Mouse (Mus musculus) kidney, postnatal 4 days (tissue): ENCODE results near the gene Cenpb.

ENCODE experiments used
- DNase-seq, 2 experiments: peaks; one replicate each; pipeline ENCODE4 v3.0.0; 2021; ENCODE audit warnings: mixed read lengths in 2 of 2

Cenpb gene

DNA sequence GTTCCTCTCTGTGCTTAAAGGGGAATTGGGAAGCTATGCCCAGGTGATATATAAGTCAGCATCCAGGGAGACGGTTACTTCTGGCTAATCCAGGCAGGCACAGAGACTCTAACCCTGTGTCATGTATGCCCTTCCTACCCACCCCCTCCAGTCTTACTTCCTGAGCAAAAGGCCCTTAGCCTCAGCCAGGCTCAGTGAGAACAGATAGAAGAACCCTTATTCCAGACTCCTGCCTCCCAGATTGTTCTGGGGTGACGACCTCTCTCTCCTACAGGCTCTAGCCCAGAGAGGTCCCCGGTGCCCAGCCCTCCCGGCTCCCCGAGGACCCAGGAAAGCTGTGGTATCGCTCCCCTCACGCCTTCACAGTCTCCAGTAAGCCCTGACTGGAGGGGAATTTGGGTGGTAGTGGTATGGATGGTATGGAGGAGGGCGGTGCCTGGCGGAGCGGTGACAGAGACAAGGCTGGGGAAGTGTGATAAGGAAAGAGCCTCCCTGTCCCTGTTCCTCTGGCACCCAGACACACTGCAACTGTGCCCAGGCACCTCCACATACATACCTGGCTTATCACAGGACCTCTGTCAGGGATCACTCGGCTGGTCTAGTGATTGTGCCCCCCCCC, 44.2 kb downstream of the Cenpb start:
- peak in 1 of 2 experiments; percentile 0 for DNase-seq

DNA sequence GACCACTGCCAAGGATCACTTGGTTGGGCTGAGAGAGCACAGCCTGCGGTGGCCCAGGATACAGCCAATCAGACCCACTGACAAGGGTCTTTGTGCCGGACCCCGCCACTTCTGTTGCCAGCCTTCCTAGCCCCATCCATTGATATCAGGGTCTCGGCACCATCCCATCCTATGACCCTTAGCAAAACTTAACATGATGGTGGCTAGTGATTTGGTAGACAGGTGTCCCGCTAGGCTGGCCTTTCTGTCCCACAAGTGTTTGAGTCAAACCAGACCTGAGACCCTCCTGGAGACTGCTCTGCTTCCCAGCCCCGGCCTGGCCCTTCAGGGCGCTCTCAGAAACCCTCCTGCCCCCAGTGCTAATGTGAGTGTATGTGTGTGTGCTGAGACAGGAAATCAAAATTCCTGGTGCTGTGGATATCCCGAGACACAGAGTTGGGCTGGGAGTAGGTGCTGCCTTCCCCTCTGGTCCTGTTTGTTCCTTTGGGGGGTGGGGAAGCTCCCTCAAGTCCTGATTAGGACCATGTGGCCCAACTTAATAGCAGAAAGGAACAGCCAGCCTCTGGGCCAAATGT, 45.0 kb downstream of the Cenpb start:
- DNase-seq = peak in 1 of 2 experiments; percentile 1

DNA sequence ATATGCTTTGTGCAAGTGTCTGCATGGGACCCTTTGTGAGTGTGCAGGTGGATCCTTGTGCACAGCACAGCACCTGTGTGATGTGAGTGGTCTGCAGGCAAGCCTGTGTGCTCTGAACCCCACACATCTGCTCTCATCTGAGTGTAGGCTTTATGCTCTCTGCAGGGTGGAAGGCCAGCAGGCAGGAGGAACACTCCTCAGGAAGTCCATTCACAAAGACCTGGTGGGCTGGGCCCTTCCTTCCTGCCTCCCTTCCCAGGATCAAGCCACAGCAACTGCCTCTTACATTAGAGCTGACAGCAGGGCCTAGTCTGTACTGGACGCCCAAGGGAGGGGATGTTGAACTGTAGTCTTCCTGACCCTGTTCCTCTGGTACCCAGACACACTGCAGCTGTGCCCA, 45.5 kb downstream of the Cenpb start:
- DNase-seq = peak; percentile 41 to 56

DNA sequence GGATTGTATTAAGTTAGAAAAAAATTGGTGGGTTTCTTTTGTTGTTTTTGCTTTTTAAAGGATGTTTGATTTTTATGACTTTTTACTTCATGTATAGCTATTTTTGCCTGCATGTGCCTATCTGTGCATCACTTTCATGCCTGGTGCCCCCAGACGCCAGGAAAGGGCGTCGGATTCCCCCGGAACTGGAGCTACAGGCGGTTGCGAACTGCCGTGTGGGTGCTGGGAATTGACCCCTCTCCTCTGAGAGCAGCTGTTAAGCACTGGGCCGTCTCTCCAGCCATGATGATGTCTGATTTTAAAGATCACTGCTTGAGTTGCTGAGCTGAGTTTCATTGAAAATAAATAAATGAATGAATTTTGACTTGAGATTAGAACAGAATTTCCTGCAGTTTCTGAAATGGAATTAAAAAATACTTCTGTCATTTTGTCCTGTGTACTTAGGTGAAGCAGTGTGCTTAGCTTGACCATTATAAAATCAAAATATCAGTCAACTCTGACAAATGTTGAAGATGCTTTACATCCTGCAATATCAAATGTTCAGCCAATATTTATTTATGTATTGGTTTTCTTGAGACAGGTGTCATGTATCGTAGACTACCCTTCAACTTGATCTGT, 46.8 kb downstream of the Cenpb start, which contains the start of gene Gm11037:
TSS of gene Gm11037 (plus strand) at position 568 of the 618 bp plus-strand sequence.
- DNase-seq = peak; percentile 1 to 2

DNA sequence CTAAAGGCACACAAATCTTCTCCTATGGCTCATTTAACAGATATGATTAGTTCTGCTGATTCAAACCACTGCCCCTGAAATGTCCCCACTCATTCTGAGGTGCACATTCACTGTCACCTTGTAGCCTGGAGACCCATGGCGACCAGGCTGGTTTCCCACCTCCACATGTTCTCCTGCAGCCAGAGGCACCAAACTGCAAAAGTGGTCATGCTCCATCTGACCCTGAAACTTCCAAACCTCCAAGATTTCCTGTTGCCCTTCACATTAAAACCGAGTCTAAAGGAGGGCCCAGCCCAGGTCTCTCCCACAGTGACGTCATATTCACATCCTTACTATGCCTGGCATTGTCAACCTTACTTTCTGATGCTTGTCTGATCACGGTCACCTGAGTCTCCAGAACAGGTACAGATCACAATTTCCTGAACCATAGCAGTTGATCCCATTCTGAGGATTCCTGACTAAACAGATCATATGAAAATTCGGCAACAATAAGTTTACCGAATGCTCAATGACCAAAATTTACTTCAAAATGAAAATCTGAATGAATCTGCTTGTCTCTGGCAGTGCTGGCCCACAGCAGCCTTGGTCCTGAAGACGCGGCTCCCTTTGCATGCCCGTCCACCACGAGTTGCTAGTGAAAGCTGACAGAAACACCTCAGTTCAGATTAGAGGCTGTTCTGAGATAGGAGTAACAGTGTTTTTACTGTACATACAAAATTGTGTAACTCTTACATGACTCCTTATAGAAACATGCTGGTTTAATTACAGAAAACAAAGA, 47.6 kb downstream of the Cenpb start:
- DNase-seq = peak; percentile 0 to 1

DNA sequence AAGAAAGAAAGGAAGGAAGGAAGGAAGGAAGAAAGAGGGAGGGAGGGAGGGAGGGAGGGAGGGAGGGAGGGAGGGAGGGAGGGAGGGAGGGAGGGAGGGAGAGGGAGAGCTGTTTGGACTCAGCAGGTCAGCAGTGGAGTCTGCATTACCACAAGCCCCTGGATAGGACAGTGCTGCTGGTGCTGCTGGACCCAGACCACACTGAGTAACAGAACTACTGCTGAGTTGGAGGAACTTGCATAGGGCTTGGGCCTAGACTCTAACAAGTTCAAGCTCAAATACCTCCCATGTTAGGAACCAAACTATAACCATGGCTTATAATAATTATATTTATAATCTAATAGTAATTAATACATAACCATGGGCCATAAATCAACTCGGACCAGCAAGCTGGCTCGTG, 49.0 kb downstream of the Cenpb start:
- DNase-seq = peak in 1 of 2 experiments; percentile 0

DNA sequence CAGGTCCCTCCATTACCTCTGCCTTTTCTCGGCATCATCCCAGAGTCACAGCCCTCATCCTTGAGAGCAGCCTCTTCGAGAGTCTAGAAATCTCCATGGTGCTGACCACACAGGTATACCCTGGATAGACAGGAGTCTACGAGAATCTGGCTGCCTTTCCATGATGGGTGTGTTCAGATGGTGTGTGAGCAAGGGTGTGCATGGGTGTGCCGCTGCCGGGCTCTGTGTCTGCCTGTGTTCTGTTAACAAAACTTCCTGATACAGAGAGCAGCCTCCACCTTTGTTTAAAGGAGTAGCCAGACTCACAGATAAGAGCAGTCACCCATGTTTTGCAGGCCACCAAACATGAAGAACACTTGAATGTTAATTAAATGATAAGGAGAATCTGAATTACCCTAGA, 50.0 kb downstream of the Cenpb start:
- no peak for DNase-seq

DNA sequence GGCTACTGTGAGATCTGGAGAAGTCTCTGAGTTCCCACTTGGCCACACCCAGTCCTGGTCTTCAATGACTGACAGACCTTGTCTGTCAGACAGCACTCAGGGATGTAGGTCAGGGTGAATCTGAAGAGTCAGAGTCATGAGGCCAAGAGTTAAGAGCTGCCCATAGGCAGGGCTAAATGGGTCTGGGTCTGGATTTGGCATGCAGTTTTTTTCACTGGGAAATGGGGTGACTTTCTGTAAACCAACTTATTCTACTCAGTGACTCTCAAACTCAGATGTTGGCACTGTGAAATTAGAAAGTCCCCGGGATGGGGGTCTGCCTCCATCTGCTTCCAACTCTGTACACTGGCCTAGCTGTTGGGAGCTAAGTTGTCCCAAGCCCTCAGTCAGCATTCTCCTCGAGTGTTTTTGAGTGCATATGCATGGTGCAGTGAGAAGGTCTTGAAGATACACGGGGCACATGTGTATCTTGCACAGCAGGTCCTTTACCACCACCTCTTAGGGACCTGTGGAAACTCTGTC, 51.2 kb downstream of the Cenpb start:
- no peak for DNase-seq

DNA sequence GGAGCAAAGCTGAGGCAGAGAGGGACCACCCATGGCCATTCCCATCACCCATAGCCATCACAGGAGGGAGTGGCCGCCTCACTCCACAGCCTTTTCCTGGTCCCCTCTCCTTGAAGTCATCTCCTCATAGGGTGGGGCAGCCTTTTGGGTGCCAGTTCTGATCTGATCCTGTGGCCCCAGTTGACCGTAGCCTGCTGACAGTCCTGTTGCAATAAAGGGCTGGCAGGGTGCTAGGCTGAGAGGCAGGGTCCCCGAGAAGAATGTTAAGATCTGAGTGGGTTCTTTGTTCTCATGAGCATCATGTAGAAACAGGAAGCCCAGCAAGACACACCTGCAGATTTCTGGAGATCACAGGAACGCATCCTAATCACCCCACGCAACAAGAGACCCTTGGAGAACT, 51.7 kb downstream of the Cenpb start:
- DNase-seq = no peak

DNA sequence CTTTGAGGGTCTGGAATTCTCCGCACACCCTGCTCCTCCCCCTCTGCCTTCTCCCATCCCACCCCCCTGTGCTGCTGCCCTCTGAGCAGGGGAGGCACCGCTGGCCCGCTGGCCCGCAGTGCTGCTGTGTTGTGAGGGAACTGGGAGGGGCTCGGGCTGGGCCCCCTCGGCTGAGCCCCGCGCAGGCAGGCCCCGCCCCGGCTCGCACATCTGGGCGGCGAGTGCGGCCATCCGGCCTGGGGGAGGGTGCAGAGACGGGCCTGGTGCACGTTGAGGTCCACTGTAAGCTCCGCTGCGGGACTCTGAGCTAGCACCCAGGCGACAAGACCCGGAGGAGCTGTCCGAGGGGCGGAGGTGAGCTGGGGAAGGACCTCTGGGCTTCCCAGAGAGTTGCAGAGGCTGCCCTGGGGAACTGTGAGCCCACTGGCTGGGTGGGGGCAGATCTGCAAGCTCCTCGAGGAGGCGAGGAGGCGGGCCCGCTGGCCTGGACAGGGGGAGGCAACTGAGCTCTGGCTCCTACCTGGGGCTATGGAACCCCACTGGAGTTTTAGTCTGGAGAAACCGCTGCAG, 52.6 kb downstream of the Cenpb start, which contains the start of gene Hspa12b:
TSS of gene Hspa12b (plus strand) at position 120 of the 570 bp plus-strand sequence.
- peak; percentile 81 to 87 for DNase-seq

DNA sequence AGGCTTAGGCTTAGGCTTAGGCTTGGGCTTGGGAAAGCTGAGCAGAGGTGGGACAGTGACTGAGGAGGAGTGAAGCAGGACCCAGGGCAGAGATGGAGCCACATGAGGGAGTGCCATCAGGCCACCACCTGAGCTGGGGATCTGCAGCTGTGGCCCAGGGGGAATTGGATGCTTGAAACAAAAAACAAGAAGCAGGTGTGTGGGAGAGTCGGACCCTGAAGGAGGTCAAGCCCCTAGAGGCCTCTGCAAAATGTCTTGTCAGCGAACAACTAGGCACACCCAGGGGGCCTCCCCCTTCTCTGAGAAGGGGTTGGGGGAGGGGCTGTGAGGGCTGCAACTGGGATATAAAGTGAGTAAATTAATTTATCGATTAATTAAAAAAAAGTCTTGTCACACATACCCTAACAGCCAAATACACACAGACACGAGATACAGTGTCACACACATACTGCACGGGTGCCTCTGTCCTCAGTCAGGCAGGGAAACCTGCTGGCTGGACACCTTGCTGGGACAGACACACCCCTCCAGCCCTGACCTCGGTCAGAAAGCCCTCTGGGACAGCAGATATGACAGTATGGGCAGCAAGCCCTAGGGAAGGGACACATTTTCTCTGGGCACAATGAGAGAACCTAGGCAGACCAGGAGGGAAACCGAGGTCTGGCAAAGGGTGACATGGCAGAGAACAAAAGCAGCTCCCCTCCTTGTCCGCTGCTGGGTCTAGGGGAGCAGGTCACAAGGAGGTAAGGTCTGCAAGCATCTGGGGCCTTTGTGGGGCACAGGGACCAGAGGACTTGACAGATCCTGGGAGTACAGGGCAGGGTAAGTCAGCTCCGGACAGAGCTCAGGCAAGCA, 53.7 kb downstream of the Cenpb start:
- no peak for DNase-seq
